Mouse (Mus musculus) thymus, postnatal 36 days (tissue): ENCODE measurements around the gene Bche.

ENCODE experiments used
- DNase-seq, 2 experiments: peaks; one replicate each; pipeline ENCODE4 v3.0.0; 2022; ENCODE audit warnings: mixed read lengths in 2 of 2

Gene Bche

DNA sequence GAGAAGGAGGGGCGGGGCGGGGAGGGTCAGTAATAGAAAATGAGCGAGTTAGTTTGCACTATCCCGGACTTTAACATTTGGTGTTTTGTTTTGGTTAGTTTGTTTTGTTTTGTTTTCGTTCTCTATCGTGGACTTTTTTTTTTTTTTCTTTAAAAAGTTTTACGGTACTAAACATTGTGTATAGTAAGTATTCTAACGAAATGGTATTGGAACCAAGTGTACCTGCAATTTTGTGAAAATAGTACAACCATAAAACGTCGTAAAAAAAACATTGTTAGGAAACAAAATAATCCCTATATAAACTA is at the start of gene Bche:
Bche (minus strand) TSS at position 6 of the 305 bp plus-strand sequence.
- no peak for DNase-seq

DNA sequence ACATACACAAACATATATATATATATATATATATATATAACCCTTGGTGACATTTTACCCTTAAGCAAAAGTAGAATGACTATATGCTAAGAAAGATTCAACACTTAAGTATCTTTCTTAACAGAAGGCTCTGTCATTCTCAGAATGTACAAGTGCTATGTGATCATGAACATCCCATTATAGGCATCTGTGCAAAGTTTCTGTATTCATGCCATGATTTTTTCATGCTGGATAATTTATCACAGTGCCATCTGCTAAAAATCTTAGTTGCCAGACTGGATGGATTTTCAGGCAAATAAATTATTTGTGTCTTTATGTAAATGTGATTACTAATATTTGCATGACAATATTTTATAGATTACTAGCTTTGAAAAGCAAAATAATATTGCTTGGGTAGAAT is 33.8 kb upstream of the Bche start:
- no peak for DNase-seq

DNA sequence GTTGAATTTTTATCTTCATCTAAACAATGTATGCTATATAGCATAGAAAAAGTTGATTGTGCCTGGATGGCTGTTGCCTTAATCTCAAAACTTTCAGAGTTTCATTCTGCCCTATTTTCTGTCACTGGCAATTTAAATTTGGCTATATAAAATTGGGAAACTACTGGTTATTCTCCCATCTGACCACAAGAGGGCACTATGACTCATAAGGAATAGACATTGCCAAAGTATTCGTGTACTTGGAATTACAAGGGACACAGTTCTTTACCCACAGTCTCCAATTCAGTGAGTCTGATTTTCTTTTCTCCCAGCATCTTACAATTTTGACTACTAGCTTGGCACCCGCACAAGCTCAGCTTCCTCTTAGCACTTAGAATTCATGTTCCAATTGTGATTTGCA is 23.5 kb upstream of the Bche start:
- DNase-seq = no peak

DNA sequence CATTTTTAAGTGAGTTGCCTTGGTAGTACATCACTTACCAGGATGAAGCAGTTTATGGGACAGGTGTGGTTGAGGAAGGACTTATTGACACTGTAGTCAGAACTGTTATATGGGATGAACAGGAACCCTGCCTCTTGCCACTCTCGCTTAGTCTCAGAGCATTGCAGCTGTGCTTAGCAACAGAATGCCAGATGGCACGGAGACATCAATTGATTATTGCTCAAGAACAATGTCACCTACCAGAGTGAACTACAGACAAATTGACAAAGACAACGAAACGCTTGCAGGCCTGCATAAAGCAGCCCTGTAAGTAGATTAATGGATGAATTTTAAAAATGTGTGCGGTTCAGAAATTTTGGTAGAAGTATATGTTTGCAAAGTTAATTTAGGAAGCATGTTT is 21.3 kb upstream of the Bche start:
- DNase-seq = no peak

DNA sequence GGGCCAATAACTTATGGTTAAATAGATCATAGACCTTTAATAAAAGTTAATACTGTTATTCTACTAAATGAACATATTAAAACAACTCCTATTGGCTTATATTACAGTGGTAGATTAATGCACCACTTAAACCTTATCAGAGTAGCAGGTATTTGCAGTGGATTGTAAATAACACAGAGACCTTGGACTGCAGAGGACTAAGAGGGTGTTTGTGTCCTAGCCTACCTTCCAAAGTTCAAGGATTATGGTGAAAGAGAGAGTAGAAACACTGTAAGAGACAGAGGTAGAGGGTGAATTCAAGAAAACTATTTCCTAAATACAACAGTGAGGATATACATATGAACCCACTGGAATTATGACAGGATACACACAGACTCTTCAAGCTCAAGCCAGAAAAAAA is 17.5 kb upstream of the Bche start:
- no peak for DNase-seq

DNA sequence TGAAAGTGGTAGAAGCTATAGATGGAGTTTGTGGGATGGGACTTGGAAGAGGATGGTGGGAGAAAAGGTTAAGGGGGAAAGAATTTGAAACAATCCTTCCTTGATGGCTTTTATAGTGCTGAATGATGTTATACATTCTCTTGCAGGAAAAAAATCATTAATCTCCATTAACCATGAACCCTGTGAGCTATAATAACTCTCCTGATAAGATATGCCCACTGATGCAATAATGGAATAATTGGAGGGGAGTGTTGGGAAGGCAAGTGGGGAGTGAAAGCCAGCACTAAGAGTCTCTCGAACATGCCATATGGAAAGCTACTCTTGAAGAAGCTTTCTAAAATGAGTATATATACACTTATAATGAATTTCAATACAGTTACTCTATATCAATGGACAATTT is 16.7 kb upstream of the Bche start:
- DNase-seq = no peak

DNA sequence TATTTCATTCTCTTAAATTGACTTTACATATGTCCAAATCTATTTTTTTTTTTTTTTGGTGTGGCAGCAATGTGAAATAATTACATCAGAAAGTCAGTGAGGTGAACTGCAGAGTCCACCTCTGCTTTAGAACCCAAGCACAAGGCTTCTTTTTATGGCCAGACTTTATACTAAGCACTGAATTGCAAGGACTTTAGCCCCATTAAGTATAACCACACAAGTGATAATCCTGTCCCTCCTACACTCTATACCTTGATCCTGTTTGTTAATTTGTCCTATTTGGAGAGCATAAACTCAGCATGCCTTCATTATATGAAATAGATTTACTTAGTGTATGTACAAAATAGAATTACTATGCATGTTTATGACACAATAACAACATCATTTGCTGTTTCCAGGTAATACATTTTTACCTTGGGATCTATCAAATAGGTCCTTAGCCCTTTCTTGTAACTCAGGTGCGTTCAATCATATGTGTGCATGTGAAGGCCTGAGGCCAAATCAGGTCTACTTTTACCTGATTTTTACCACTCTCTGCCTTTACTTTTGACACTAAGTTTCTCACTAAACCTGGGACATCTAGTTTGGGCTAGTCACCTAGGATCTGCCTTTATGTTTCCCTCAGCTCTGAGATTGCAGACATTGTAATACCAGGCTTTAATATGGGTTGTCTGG is 9.5 kb upstream of the Bche start:
- no peak for DNase-seq

DNA sequence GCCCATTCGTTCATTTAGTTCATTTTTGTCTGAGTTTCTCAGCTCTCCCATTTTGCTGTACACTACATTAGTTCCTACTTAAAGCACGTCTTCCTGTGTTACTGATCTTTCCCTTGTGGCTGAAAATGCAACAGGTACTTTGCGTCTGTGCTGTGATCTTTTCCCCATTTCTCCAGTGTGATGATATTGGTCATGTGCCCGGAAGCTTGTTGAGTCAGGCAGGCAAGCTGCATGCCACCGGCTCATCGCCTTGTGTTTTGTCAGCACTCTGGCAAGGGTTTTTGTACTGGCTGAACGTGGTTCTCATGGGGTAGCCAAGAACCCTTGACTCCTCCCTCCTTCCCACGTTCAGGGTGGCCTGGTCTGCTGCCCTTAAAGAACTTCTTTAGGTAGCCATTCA is 1.7 kb upstream of the Bche start:
- no peak for DNase-seq

DNA sequence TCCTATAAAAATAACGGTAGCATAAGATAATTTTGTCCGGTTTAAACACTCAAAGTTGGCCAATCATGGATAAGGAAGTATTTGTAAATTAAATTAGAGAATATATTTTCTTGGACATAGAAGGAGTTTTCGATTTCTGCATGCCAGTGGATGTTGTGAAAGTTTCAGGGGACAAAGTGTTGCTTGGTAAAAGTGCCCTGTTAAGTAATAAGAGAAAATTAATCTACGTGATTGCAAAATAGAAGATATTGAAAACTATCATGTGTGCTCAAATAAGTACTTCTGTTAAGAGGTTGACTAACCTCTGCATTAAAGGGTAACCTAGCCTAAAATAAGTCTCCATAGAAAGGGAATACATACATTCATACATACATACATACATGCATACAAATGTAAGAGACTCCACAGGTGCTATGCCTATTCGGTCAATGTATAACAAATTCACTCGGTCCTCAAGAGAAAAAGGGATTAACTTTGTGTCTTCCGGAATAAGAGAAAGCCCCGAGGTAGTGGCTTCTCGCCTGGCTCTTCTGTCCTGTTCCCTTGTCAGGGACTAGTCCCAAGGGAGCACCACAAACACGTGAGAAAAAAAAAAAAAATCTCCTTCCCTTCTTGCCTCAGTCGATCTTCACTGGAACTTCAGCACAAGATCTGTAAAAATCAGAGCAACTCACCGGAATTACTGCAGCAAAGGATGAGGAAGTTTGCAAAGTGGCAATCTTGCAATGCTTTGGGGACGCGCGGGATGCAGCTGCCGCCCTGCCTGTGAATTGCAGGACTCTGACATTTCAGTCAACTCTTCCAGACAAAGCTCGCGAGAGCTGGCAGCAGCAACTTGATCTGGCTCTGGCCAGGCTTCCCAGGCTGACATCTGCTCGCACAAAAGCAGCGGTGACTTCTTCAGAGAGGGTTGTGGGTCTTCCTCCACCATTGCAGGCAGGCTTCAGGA is 480 bp downstream of the Bche start:
- DNase-seq = no peak

DNA sequence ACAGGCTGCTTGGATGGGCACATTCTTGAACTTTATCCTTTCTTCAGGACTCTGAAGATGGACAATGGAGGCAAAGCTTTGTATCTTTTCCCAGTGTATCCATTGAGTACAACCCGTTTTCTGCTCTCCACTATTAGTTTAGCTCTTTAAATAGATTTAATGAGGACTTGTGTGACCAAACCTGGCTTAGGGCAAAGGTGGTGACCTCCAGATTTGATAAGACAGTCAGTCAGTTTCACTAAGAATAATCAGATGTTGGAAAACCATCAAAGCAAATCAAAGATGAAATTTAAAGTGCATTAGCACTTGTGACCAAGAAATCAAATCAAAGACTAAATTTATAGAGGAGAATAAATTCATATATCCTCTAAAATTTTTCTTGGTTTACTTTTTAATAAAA is 1.7 kb downstream of the Bche start:
- DNase-seq = no peak

DNA sequence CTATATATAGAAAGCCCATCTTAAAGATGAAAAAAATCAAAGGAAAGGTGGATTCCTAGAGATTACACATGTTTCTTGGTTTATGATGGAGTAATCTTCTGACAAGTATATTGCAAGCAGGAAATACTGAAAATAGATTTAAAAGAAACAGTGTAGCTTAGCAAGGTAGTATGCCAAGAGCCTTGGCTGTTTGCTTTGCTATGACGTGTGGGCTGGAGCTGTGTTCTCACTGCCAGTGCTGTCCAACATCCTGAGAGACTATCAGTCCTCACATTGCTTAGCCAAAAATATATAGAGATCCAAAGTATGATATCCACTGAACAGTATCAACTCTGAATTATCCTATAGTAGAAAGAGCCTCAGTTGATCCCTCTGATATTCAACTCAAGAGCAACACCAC is 9.3 kb downstream of the Bche start:
- no peak for DNase-seq

DNA sequence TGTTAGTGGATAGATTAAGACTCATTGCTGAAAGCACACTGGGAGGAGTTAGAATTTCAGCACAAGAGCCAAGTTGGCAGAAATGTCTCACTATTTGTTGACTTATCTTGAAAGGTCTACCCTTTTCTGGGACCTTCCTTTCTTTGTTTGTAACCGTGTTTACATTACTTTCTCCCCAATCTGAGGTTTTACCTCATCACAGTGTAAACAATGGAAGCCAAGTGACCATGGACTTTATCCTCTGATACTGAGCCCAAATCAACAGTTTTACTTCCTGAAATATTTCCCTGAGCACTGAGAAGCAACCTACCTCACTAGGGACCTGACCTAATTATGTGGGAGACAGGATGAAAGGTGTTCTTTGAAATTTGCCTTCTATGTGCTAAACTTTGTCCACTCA is 34.9 kb downstream of the Bche start:
- DNase-seq = no peak

DNA sequence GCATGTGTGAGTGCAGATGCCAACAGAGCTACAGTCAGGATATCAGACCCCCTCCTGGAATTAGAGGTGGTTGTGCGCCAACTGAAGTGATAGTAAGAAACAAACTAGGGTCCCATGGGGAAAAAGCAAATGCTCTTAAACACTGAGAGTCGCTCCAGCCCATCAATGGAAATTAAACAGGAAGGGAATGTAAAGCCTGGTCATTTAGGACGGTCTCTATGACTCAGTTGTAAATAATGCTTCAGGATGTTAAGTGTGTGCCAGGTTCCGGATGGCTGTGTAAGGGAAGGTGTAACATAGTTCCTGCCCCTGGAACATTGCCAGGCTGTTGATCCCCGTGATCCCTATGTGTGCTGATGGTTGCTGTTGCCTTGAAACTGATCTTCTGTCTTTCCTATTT is 40.0 kb downstream of the Bche start:
- DNase-seq = no peak

DNA sequence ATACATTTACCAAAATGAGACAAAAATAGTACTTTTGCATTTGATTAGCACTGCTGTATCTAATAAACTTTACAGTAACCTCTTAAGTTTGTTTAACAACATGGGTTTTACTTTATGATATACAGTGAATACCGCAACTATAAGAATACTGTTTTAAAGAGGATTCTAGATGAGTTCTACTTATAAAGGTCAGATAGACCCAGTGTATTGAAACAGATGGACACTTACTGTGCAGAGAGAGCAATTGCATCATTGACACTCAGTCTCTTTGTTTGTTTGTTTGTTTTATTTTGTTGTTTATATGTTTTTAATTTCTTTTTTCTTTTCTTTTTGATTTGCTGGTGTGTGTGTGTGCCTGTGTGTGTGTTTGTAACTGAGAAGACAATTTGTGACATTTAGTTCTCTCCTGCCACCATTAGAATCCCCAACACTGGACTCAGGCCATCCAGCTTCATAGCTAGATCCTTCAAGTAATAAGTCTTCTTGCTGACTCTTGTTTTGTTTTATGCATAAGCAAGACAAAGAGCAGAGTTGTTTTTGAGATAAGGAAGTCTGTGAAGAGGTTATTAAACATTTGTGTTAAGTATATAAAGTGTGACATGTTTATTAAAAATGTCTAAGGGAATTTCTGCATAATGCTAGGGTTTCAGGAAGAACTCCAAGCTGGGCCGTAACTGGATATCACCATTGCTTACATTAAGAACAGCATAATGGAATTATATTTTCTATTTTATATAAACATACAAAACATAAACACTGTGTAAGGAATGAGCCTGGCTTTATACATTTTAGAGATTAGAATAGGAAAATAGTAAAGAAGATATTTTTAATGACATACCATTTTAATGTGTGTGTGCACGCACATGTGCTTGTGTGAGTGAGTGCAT is 40.7 kb downstream of the Bche start:
- DNase-seq = no peak

DNA sequence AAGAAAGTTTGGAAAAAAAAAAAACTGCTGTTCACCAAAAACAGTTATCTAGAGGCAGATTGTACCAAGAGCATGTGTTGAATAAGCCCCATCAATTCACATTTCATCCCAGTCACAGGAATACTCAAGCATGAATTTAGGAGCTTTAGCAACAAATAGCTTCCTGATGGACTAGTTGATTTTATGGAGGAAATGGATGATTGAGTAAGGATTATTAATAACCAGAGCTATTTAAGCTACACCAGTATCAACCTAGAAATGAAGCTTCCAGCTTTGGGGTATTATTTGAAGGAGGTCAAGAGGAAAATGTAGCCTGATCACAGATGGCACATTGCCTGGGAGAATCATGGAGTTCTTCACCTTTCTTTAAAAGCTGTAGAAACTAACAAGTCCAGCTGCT is 57.9 kb downstream of the Bche start:
- DNase-seq = no peak

DNA sequence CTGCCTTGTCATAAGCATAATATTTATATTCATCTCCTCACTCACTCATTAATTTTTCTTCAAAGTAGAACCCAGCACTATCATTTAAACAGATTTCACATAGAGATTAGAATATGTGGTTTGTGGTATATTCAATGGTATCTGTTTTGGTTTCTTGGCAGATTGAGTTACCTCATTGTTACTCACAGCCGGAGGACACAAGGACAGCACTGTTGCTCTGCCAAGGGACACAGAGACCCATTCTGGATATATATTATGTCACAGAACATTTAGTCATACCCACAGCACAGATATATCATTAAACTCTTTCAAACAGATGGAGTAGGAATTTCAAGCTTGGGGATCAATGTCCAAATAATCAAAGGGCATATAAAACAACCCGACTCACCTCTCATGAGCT is 61.2 kb downstream of the Bche start:
- DNase-seq = no peak

DNA sequence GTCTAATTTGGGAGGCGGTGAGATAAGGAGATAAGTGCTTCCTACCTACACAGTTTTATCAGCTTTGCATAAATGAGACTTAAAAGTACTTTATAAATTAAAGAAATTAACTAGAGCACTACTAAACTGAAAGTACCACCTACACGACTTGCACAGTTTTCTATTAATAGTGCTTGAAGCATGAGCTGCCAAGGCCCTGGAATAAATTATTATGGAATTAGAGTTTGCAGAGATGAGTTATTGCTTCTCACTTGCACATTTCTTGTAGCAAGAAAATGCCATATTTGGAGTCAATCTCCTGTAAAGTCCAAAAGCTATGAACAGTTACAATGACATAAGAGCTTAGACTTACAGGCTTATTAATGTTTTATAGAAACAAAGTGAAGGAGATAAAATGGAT is 96.8 kb downstream of the Bche start:
- no peak for DNase-seq

DNA sequence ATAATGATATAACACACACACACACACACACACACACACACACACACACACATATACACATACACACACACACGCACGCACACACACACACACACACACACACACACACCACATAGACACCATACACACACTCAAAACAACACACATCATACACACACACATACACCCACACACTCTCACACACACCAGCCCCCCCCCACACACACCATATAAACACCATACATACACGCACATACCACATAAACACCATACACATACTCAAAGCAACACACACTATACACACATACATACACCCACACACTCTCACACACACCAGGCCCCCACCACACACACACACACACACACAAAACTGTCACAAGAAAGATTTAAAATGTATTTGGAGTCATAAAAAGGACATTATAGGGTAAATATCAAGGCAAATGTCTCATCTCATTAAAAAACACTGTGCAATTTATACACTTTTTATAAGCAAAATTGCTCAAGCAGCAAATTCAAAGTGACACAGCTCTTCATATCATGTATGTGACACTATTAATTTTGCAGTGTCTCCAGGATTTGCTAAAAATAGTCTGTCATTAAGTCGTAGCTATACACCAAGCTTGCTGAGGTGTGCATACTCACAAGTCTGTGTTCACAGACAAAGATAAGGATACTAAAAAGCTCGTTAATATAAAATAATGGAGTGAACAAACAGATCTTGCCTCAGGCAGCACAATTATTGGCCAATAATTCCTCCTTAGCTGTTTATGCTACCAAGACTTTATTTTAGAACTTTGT is 116.3 kb downstream of the Bche start:
- no peak for DNase-seq
